Mouse (Mus musculus) ovary, adult 2 months (tissue): ENCODE results near the gene Kmt2a. TPM values are rescaled to one million over a fixed set of nuclear protein-coding genes. Genes with fewer than 3 reads are reported as not detected.

ENCODE experiments used
- polyA plus RNA-seq: library from polyadenylated mRNA; depleted of rRNA; stranded (reverse); fragments of >200 nt; gene quantifications from 2 replicates; pipeline ENCODE4 v1.2.3, GENCODE M21; 2012; rRNA removed

Kmt2a gene
- 16.8 and 25.8 TPM in 2 replicates for polyA plus RNA-seq

GRCm38 (mm10) chr9:44881221-44881871 is at the start of gene Kmt2a:
Gene Kmt2a (minus strand): TSS chr9:44881296.

DNA sequence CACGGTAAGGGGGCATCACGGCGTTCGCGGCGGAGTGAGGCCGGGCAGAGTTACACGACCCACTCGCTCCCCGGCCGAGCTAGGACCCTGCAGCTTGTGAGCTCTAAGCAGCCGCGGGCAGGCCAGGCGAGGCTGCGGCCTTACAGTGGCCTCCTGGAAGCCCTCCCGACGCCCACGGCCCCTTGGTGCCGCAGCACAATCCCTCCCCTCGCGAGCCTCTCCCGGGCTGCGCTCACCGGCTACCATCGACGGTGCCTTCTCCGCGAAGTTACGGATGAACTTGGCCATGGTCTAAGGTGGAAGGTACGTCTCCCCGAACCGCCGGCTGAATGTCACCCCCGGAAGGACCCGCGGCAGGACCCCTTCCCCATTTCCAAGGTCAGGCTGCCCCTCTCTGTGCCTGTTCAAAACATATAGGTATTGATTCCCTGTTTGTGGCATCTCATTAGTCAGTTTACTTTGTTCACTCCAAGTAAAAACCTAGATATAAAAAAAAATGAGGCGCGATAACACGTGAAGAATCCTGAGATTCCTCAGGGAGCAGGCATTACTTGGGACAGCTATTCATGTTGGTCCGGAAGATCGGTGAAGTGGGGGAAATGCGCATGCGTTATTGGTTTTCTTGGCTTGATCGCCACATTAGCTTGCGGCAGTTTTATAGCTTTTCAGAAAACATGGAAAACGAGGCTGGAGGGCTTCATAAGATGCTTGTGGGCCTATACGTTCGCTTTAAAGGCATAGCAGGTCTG is 39.5 kb upstream of the Kmt2a start, which contains the start of gene Atp5l:
Atp5l (minus strand) TSS at position 369 of the 749 bp plus-strand sequence.

GRCm38 (mm10) chr9:44802808-44803450 is 78.2 kb downstream of the Kmt2a start, which contains the start of gene Ttc36:
Gene Ttc36 (minus strand): TSS chr9:44803072.

GRCm38 (mm10) chr9:44799102-44799957 is 81.8 kb downstream of the Kmt2a start, which contains the start of gene Tmem25:
Gene Tmem25 (minus strand): TSS chr9:44799307.

DNA sequence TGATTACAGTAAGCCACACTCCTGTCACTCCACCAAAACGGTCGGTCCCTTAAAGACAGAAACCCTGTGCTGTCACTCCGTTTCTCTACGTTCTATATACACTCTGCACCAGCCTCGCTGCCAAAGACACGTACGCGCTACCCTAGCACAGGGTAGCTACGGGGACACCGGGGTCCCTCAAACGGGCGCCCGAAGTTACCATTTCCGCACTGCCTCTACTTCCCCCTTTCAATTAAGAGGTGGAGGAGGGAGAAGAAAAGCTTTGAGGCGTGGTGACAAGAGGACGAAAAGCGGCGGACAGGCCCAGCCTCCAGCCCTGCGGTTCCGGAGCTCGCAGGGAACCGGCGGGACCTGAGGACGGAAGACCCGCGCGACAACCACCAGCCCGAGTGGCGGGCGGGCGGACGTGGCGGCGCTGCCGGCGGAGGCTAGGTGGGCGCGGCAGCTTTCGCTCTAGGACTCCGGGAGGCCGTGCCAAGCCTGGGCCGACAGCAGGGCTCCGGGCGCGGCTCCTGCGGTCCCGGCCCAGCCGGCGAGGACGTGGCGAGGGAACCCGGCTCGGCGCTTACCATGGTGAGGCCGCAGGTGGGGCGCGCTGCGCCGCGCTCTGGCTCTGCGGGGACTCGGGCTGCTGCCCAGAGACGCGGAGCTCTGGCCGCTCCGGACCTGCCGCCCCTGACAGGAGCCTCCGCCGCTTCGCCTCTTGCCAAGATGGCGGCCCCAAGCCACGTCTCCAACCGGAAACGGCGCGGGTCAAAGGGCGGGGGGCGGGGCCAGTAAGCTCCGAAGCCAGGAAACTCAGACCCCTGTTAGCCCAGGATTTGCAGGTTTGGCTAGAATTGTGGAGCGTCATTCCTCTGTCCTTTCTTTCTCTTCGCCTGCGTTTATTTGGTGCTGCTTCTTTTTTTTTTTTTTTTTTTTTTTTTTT is 113.7 kb downstream of the Kmt2a start, which contains the start of the genes Arcn1 and Ift46:
Arcn1 (minus strand) TSS at position 745 of the 928 bp plus-strand sequence.
Ift46 (plus strand) TSS at position 808 of the 928 bp plus-strand sequence.

Other genes starting within 250 kb of the Kmt2a start
- gene Treh, start 208.1 kb downstream of the Kmt2a start, polyA plus RNA-seq: 0.10 TPM in 1 of 2 replicates, not detected in the other
- 119 and 125 TPM in 2 replicates for gene Phldb1, start 146.1 kb downstream of the Kmt2a start, polyA plus RNA-seq
- gene Arcn1, start 113.5 kb downstream of the Kmt2a start, polyA plus RNA-seq: 35.5 and 42.2 TPM in 2 replicates
- 44.1 and 45.7 TPM in 2 replicates for gene Ift46, start 113.4 kb downstream of the Kmt2a start, polyA plus RNA-seq
- 24.6 and 28.1 TPM in 2 replicates for gene Tmem25, start 82.0 kb downstream of the Kmt2a start, polyA plus RNA-seq
- gene Ttc36, start 78.2 kb downstream of the Kmt2a start, polyA plus RNA-seq: 2.0 and 5.7 TPM in 2 replicates
- 73.7 and 74.6 TPM in 2 replicates for gene Atp5l, start 39.4 kb upstream of the Kmt2a start, polyA plus RNA-seq
- gene Ube4a, start 84.3 kb upstream of the Kmt2a start, polyA plus RNA-seq: 5.5 and 8.3 TPM in 2 replicates
- gene Cd3g, start 99.1 kb upstream of the Kmt2a start, polyA plus RNA-seq: 0.16 and 0.18 TPM in 2 replicates
- gene Cd3d, start 100.5 kb upstream of the Kmt2a start, polyA plus RNA-seq: 0.24 TPM in 2 replicates
- gene Cd3e, start 128.3 kb upstream of the Kmt2a start, polyA plus RNA-seq: 0.26 and 0.58 TPM in 2 replicates
- 2.3 and 2.8 TPM in 2 replicates for gene Mpzl2, start 158.5 kb upstream of the Kmt2a start, polyA plus RNA-seq
- gene Mpzl3, start 173.9 kb upstream of the Kmt2a start, polyA plus RNA-seq: 2.0 and 5.0 TPM in 2 replicates
- 0.25 and 0.35 TPM in 2 replicates for gene Jaml, start 197.9 kb upstream of the Kmt2a start, polyA plus RNA-seq
- 1.3 TPM in 2 replicates for gene Scn2b, start 236.5 kb upstream of the Kmt2a start, polyA plus RNA-seq